In the genomic region with DNA sequence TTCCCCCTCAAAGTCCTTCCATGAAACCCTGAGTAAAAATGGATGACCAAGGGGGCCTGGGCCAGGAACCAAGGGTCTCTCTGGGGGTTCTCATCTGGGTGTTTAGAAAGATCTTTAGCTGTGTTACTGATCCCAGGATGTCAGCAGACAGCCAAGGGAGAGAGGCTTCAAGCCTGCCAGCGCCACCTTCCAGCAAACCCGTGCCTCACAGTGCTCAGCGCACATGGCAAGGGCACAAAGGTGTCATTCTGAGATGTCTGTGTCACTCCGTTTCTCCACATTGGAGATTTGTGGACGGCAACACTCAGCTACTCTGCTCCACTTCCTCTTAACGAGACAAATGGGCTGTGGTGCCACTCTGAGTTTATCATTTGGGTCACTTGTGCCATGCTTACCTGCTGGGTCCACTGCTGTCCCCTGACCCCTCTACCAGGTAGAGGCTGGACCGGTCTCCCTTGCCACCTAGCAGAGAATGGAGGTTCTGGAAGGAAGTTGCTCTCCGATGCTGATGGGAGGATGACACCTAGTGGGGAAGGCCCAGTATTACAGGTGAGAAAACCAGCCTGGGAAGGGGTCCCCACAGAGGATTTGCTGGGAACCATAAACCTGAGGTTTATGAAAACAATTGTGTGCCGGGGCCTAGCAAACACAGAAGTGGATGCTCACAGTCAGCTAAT, we compare ENCODE assay signal across 9 mouse cellular contexts. TPM values are rescaled to one million over a fixed set of nuclear protein-coding genes. Genes with fewer than 3 reads are reported as not detected.
DNase-seq lines count a peak whose midpoint lies in the region; ATAC-seq lines count a peak whose summit lies in the region.
"Had no signal": no experiment of that assay in that cellular context is flagged by ENCODE, and none has a peak within 500 bp of the region (broad histone marks: within the 10 kb centered on the region; RNA-seq: fewer than 3 reads in every experiment).

No protein-coding gene starts in this region.

- no peak overlapping the region for H3K4me2 ChIP-seq in midbrain, embryonic 11.5 days
- no peak overlapping the region for H3K4me2 ChIP-seq in midbrain, embryonic 15.5 days

- WGBS in midbrain, embryonic 11.5 days, result 55% methylated on average over 9 of the region's 9 CpGs
- WGBS in midbrain, embryonic 15.5 days, result 52% methylated on average over 9 of the region's 9 CpGs

- no peak for ATAC-seq in midbrain, embryonic 11.5 days (ENCODE audit: low FRiP score)
- no peak for ATAC-seq in midbrain, embryonic 15.5 days (replicated peaks)
- peak; percentile 57 for ATAC-seq in megakaryocyte progenitor cell, adult 5-6 weeks (replicated peaks; ENCODE audit: poor library complexity)
- ATAC-seq: Patski had no signal

- no peak overlapping the region for H3K4me3 ChIP-seq in midbrain, embryonic 11.5 days (ENCODE audit: low read depth, low read length)
- H3K4me3 ChIP-seq in midbrain, embryonic 15.5 days, result no peak overlapping the region

- H3K27me3 ChIP-seq in midbrain, embryonic 11.5 days (ENCODE audit: control insufficient read depth, insufficient read depth, low read length), result no peaks in the 10 kb centered on the region; the same call in 1 of the 2 replicates
- no peaks in the 10 kb centered on the region for H3K27me3 ChIP-seq in midbrain, embryonic 15.5 days (replicated peaks)
- H3K27me3 ChIP-seq: Patski had no signal

- H3K27ac ChIP-seq in midbrain, embryonic 11.5 days (ENCODE audit: low read depth, low read length), result no peak overlapping the region
- no peak overlapping the region for H3K27ac ChIP-seq in midbrain, embryonic 15.5 days

- H3K9me3 ChIP-seq in midbrain, embryonic 11.5 days (ENCODE audit: control insufficient read depth, low read length), result no peaks in the 10 kb centered on the region
- no peaks in the 10 kb centered on the region for H3K9me3 ChIP-seq in midbrain, embryonic 15.5 days

- H3K9ac ChIP-seq in midbrain, embryonic 11.5 days (ENCODE audit: low read length), result no peak overlapping the region
- no peak overlapping the region for H3K9ac ChIP-seq in midbrain, embryonic 15.5 days

- H3K4me1 ChIP-seq in midbrain, embryonic 11.5 days (ENCODE audit: control insufficient read depth, insufficient read depth, low read length), result peaks cover 12% of the 10 kb centered on the region
- H3K4me1 ChIP-seq in midbrain, embryonic 15.5 days, result peaks cover 31% of the 10 kb centered on the region

- no peaks in the 10 kb centered on the region for H3K36me3 ChIP-seq in midbrain, embryonic 11.5 days (ENCODE audit: control insufficient read depth, insufficient read depth, low read length)
- H3K36me3 ChIP-seq in midbrain, embryonic 15.5 days (replicated peaks), result no peaks in the 10 kb centered on the region

- peak; percentile 65 for DNase-seq in adrenal gland, postnatal 14 days
- DNase-seq in adrenal gland, adult 18-20 months (ENCODE audit: low spot score in 2 of 2), result no peak
- peak; percentile 97 for DNase-seq in midbrain, embryonic 11.5 days (ENCODE audit: low spot score, missing footprints)
- peak; percentile 74 for DNase-seq in cerebellum, adult 8-10 months
- peak; percentile 86 for DNase-seq in induced T-regulatory cell, adult 2 months (ENCODE audit: low read depth)
- DNase-seq in thymus, postnatal 0 days (ENCODE audit: low spot score), result peak; percentile 73

RNA-seq across cellular contexts. Expression of gene BC034090, which starts 26.2 kb away (rescaled TPM):
- total RNA-seq in adrenal gland, postnatal 14 days (2021), result 26.9 and 32.3 TPM in 2 replicates
- 10 to 100 TPM; 23.9 to 33.3 TPM for total RNA-seq in adrenal gland, adult 18-20 months (2021)
- polyA plus RNA-seq in midbrain, embryonic 11.5 days (2014; fragmentation: Nextera tagmentation; extraction: Ambion mirVana), result 2.7 and 3.1 TPM in 2 replicates
- polyA plus RNA-seq in midbrain, embryonic 15.5 days (2015; fragmentation: Nextera tagmentation; extraction: Ambion mirVana), result 4.0 and 4.3 TPM in 2 replicates
- total RNA-seq in megakaryocyte progenitor cell, adult 5-6 weeks (2015), result 0.07 TPM in 1 of 2 replicates, not detected in the other
- 0.20 TPM in 1 of 2 replicates, not detected in the other for total RNA-seq in megakaryocyte progenitor cell, adult 5-6 weeks (2017)
- 2.3 and 2.8 TPM in 2 replicates for polyA plus RNA-seq in thymus, postnatal 0 days (2015; fragmentation: Nextera tagmentation; extraction: Ambion mirVana)

RNA-seq across cellular contexts. Expression of gene Stx6, which starts 59.5 kb away (rescaled TPM):
- 48.4 and 59.5 TPM in 2 replicates for total RNA-seq in adrenal gland, postnatal 14 days (2021)
- 10 to 100 TPM; 49.2 to 53.5 TPM for total RNA-seq in adrenal gland, adult 18-20 months (2021)
- polyA plus RNA-seq in midbrain, embryonic 11.5 days (2014; fragmentation: Nextera tagmentation; extraction: Ambion mirVana), result 97.1 and 100 TPM in 2 replicates
- 114 and 118 TPM in 2 replicates for polyA plus RNA-seq in midbrain, embryonic 15.5 days (2015; fragmentation: Nextera tagmentation; extraction: Ambion mirVana)
- total RNA-seq in megakaryocyte progenitor cell, adult 5-6 weeks (2015), result 11.2 and 17.6 TPM in 2 replicates
- 31.0 and 32.6 TPM in 2 replicates for total RNA-seq in megakaryocyte progenitor cell, adult 5-6 weeks (2017)
- 120 and 150 TPM in 2 replicates for polyA plus RNA-seq in thymus, postnatal 0 days (2015; fragmentation: Nextera tagmentation; extraction: Ambion mirVana)

Comparison
In these comparisons a context has a peak if more than half of its experiments do, and no peak if none do; other contexts are left out.
1. DNase-seq: peak in adrenal gland, postnatal 14 days (single experiment), midbrain, embryonic 11.5 days (single experiment), cerebellum, adult 8-10 months (single experiment), induced T-regulatory cell, adult 2 months (single experiment) and thymus, postnatal 0 days (single experiment); none in adrenal gland, adult 18-20 months (0 of 2).
2. RNA of gene BC034090, which starts 26.2 kb away (total RNA-seq): 23.9 to 33.3 TPM in adrenal gland, adult 18-20 months and 26.9 to 32.3 TPM in adrenal gland, postnatal 14 days; 0.07 to 0.20 TPM in megakaryocyte progenitor cell, adult 5-6 weeks; every median in the first group is over 10 times any median in the second.